Mouse (Mus musculus) stomach, postnatal 0 days (tissue): ENCODE measurements around the gene Lrfn4. TPM values are rescaled to one million over a fixed set of nuclear protein-coding genes. Genes with fewer than 3 reads are reported as not detected.

Source experiments
- ATAC-seq: fragments of 200-750 bp; cut with Nextera tagmentation; 2 replicates; pipeline ENCODE4 v1.8.0; 2017; ENCODE audit not compliant: low FRiP score, low TSS enrichment
- DNase-seq: peaks from one replicate; pipeline ENCODE4 v3.0.0-alpha.2; 2016; ENCODE audit warnings: low spot score
- H3K27ac ChIP-seq: fragments of 300-500 bp; sonication (generic); replicated peaks from 2 replicates; pipeline ENCODE4 v1.5.1; 2014; ENCODE audit warnings: mild to moderate bottlenecking, control low read depth
- H3K27me3 ChIP-seq: fragments of 300-500 bp; sonication (generic); 2 replicates; pipeline ENCODE4 v1.6.1; 2014; ENCODE audit warnings: low read length; ENCODE audit not compliant: control insufficient read depth, insufficient read depth
- H3K36me3 ChIP-seq: fragments of 300-500 bp; sonication (generic); 2 replicates; pipeline ENCODE4 v1.6.1; 2014; ENCODE audit warnings: low read length, mixed read lengths; ENCODE audit not compliant: control insufficient read depth, insufficient read depth
- H3K4me1 ChIP-seq: fragments of 300-500 bp; sonication (generic); replicated peaks from 2 replicates; pipeline ENCODE4 v1.6.1; 2014; ENCODE audit warnings: antibody characterized with exemption; ENCODE audit not compliant: control insufficient read depth, insufficient read depth
- H3K4me2 ChIP-seq: fragments of 300-500 bp; sonication (generic); replicated peaks from 2 replicates; pipeline ENCODE4 v1.6.1; 2014; ENCODE audit warnings: low read depth, mild to moderate bottlenecking, control low read depth, moderate library complexity
- H3K4me3 ChIP-seq: fragments of 300-500 bp; sonication (generic); 2 replicates; pipeline ENCODE4 v1.5.1; 2014; ENCODE audit warnings: low read depth, low read length, control low read depth
- H3K9ac ChIP-seq: fragments of 300-500 bp; sonication (generic); 2 replicates; pipeline ENCODE4 v1.6.1; 2014; ENCODE audit warnings: mild to moderate bottlenecking, low read length, control low read depth, mixed read lengths
- H3K9me3 ChIP-seq: fragments of 300-500 bp; sonication (generic); 2 replicates; pipeline ENCODE4 v1.6.1; 2016; ENCODE audit warnings: low read length; ENCODE audit not compliant: control insufficient read depth
- CTCF ChIP-seq: IDR thresholded peaks from 2 replicates; pipeline ENCODE4 v1.5.1; 2016; ENCODE audit warnings: antibody characterized with exemption, low read depth, mild to moderate bottlenecking, moderate library complexity
- EP300 ChIP-seq: optimal IDR thresholded peaks from 2 replicates; pipeline ENCODE3; 2016; ENCODE audit warnings: antibody characterized with exemption
- WGBS: fragments of 180-500 bp; shearing (Covaris S2); extraction: QIAGEN DNeasy Blood & Tissue Kit; methylation state at CpG from one replicate; pipeline ENCODE4 v1.1.7; 2014; 5-methylcytosine and 5-hydroxymethylcytosine counted together
- microRNA-seq: library from miRNA; unstranded; fragments of <30 nt; microRNA quantifications from one replicate; pipeline ENCODE4, GENCODE M21; 2016
- polyA plus RNA-seq: library from polyadenylated mRNA; unstranded; fragments of >200 nt; fragmentation: Nextera tagmentation; extraction: Ambion mirVana; gene quantifications from 2 replicates; pipeline ENCODE4 v1.2.1, GENCODE M21; 2015

Lrfn4 gene
- polyA plus RNA-seq, 1 experiment from 2014 or later: 4.3 TPM

GRCm38 (mm10) chr19:4566880-4567279 is 48.6 kb downstream of the Lrfn4 start:
- no peaks in the 10 kb centered on the region for H3K27me3 ChIP-seq
- no peaks in the 10 kb centered on the region for H3K4me1 ChIP-seq
- no peaks in the 10 kb centered on the region for H3K36me3 ChIP-seq
- H3K27ac ChIP-seq: no peak overlapping the region
- H3K9me3 ChIP-seq: no peaks in the 10 kb centered on the region
- TF ChIP-seq CTCF (no peak), EP300 (no peak)
- H3K4me2 ChIP-seq: no peak overlapping the region
- DNase-seq (no peak), ATAC-seq (no peak)
- H3K4me3 ChIP-seq: no peak overlapping the region
- no peak overlapping the region for H3K9ac ChIP-seq
- WGBS: 88% methylated on average over 2 of the region's 2 CpGs

GRCm38 (mm10) chr19:4565678-4566077 is 49.8 kb downstream of the Lrfn4 start:
- no peaks in the 10 kb centered on the region for H3K4me1 ChIP-seq
- H3K9ac ChIP-seq: no peak overlapping the region
- TF ChIP-seq CTCF (0 out of 2 replicates have a peak, but pooled peaks have one; percentile 2), EP300 (no peak)
- WGBS: 93% methylated on average over 5 of the region's 5 CpGs
- ATAC-seq (no peak), DNase-seq (no peak)
- H3K4me2 ChIP-seq: no peak overlapping the region
- H3K27ac ChIP-seq: no peak overlapping the region
- no peaks in the 10 kb centered on the region for H3K9me3 ChIP-seq
- H3K36me3 ChIP-seq: no peaks in the 10 kb centered on the region
- no peaks in the 10 kb centered on the region for H3K27me3 ChIP-seq
- no peak overlapping the region for H3K4me3 ChIP-seq

Small RNA genes within 50 kb of the gene (microRNA-seq; reads per million reads assigned to microRNA genes)
- 0.96 reads per million for gene Mir6986

Other genes starting within 250 kb of the Lrfn4 start
- gene Kdm2a, start 217.4 kb downstream of the Lrfn4 start, polyA plus RNA-seq: 12.9 and 15.0 TPM in 2 replicates
- 45.5 and 48.0 TPM in 2 replicates for gene Rhod, start 176.2 kb downstream of the Lrfn4 start, polyA plus RNA-seq
- 1.9 and 2.5 TPM in 2 replicates for gene Syt12, start 138.2 kb downstream of the Lrfn4 start, polyA plus RNA-seq
- 0.74 and 1.5 TPM in 2 replicates for gene 2010003K11Rik, start 117.1 kb downstream of the Lrfn4 start, polyA plus RNA-seq
- gene Pcx, start 105.2 kb downstream of the Lrfn4 start, polyA plus RNA-seq: 28.9 and 33.9 TPM in 2 replicates
- gene Rce1, start 10.0 kb upstream of the Lrfn4 start, polyA plus RNA-seq: 46.4 and 49.4 TPM in 2 replicates
- 1.7 and 2.3 TPM in 2 replicates for gene Gm960, start 83.0 kb upstream of the Lrfn4 start, polyA plus RNA-seq
- 3.5 and 3.6 TPM in 2 replicates for gene Sptbn2, start 95.5 kb upstream of the Lrfn4 start, polyA plus RNA-seq
- gene Rbm4b, start 140.8 kb upstream of the Lrfn4 start, polyA plus RNA-seq: 17.6 and 19.3 TPM in 2 replicates
- gene Rbm4, start 178.2 kb upstream of the Lrfn4 start, polyA plus RNA-seq: 22.2 and 23.3 TPM in 2 replicates
- gene Gm21992, start 195.9 kb upstream of the Lrfn4 start, polyA plus RNA-seq: 16.0 and 19.1 TPM in 2 replicates
- gene Rbm14, start 196.0 kb upstream of the Lrfn4 start, polyA plus RNA-seq: 21.9 and 24.2 TPM in 2 replicates
- 72.7 and 81.6 TPM in 2 replicates for gene Ccs, start 223.7 kb upstream of the Lrfn4 start, polyA plus RNA-seq
- gene Ccdc87, start 223.7 kb upstream of the Lrfn4 start, polyA plus RNA-seq: 0.05 TPM in 1 of 2 replicates, not detected in the other
- gene Ctsf, start 239.5 kb upstream of the Lrfn4 start, polyA plus RNA-seq: 24.1 and 28.4 TPM in 2 replicates